Mouse (Mus musculus): ENCODE results near the gene Iqgap1. TPM values are rescaled to one million over a fixed set of nuclear protein-coding genes. Genes with fewer than 3 reads are reported as not detected.
"Not testable (repeated sequence)": the region's sequence is repeated elsewhere in the genome, so short reads cannot be mapped to it uniquely, and the experiment has no call there.

The Iqgap1 gene
- total RNA-seq, 2 experiments from 2014 or later: 26.0 to 27.3 TPM

DNA sequence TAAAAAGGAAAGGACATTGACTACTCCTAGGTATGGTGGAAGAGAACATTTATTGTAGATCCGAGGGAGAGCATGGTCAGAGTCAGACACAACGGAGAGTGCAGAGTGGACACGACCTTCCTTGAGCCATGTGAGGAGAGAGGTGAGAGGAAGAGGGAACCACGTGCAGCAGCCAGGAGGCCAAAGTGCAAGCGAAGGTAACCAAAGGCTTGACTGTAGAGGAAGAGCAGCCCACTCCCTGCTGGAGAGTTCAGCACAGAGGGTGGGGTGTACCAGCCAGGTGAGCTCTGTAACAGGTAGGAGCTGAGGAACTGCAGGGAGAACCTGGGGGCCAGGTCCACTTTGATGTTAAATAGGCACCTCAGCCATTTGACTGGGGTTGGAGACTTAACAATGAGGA, 16.4 kb upstream of the Iqgap1 start:
- intact Hi-C loops (cut with DNase I): loop anchor here (5.0 to 10.0 kb wide), 2 partner anchors 40 to 457 kb away; partner anchors contain the start of gene Fes
- no peak for TF ChIP-seq CTCF (IDR thresholded peaks at IDR 0.05)
- no peak overlapping the region for H3K27ac ChIP-seq
- no peak for DNase-seq (ENCODE audit: extremely low spot score in 1 of 2, low spot score in 2 of 2)
- H3K4me3 ChIP-seq: no peak overlapping the region

DNA sequence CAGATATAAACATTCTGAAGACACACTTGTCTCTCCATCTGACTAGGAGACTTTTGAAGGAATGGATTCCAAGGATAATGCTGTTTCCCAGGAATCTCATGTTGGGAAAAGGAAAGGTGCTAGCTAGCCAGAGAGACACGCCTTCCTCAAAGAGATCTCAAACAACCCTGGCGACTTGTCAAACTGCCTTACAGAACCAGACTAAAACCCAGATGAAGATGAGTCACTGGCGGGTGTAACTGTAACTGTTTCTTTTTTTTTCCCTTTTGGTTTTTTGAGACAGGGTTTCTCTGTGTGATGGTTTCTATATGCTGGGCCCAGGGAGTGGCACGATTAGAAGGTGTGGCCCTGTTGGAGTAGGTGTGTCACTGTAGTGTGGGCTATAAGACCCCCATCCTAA, 15.2 kb upstream of the Iqgap1 start:
- no peak for TF ChIP-seq CTCF (IDR thresholded peaks at IDR 0.05)
- intact Hi-C loops (cut with DNase I): loop anchor here (5.0 to 10.0 kb wide), 2 partner anchors 39 to 456 kb away; partner anchors contain the start of gene Fes
- Histone ChIP-seq H3K27ac (no peak overlapping the region), H3K4me3 (no peak overlapping the region)
- peak in 1 of 2 experiments; percentile 27 for DNase-seq (ENCODE audit: extremely low spot score in 1 of 2, low spot score in 2 of 2)

DNA sequence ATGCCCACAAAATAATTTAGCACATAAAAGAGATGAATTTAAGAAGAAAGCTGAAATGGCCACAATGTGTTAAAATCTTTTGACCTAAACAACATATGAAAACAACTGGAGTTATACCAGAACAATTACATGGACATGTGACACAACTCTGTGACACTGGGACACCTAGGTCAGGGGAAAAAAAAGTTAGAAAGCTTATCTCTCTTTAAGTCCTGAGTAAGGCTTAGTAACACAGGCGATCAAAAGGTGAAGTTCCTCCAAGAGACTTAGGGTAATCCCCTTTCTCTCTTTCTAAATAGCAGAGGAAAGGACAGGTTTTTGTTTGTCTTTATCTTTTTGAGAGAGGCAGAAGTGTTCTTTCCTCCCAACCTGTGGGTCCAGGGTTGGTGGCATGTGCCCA, 14.5 kb upstream of the Iqgap1 start:
- H3K27ac ChIP-seq: no peak overlapping the region

DNA sequence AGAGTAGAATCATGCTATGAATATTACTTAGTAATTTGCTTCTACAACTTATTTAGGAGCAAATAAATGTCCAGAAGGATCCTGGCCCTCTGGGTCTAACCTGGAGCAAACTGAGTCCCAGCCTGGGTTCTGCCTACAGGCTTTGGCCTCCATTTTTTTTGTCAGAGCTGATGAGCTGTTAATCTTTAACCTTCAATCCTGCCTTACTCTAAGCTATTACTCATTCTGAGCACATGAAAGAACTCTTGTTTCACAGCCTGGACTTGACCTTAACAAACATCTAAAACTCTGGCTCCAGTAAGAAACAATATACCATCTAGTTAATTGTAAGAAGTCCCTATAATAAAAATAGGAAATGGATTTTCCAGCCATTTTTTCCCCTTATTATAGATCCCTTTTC, 14.0 kb upstream of the Iqgap1 start:
- TF ChIP-seq CTCF (IDR thresholded peaks at IDR 0.05): no peak
- intact Hi-C loops (cut with DNase I): loop anchor here (5.0 to 10.0 kb wide), 2 partner anchors 37 to 455 kb away; partner anchors contain the start of gene Fes
- Histone ChIP-seq H3K27ac (no peak overlapping the region), H3K4me3 (no peak overlapping the region)
- no peak for DNase-seq (ENCODE audit: extremely low spot score in 1 of 2, low spot score in 2 of 2)

More for the DNA sequence above, 14.5 kb upstream of the Iqgap1 start:
- H3K4me3 ChIP-seq: no peak overlapping the region
- no peak for TF ChIP-seq CTCF (IDR thresholded peaks at IDR 0.05)
- intact Hi-C loops (cut with DNase I): loop anchor here (5.0 to 10.0 kb wide), 2 partner anchors 38 to 455 kb away; partner anchors contain the start of gene Fes
- no peak for DNase-seq (ENCODE audit: extremely low spot score in 1 of 2, low spot score in 2 of 2)

DNA sequence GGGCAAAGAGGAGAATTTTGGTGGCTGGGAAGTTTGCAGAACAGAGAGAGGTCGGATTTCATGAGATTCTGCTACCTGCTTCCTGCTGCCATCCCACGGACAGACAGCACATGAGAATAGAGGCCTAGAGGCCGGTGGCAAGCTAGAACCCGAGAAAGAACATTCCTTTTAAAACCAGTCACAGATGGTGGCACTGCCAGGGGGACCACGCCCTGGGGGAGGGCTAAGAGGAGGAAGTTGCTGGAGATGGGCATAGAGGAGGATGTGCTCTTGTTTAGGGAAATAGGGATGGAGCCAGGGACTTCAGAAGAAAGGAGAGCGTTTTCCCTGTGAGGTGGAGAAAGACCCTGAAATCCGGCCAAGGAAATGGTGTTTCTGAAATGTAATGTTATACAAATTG, 12.5 kb upstream of the Iqgap1 start:
- H3K4me3 ChIP-seq: no peak overlapping the region
- no peak overlapping the region for H3K27ac ChIP-seq
- DNase-seq (ENCODE audit: extremely low spot score in 1 of 2, low spot score in 2 of 2): no peak
- intact Hi-C loops (cut with DNase I): no loop called here
- TF ChIP-seq CTCF (IDR thresholded peaks at IDR 0.05): no peak

DNA sequence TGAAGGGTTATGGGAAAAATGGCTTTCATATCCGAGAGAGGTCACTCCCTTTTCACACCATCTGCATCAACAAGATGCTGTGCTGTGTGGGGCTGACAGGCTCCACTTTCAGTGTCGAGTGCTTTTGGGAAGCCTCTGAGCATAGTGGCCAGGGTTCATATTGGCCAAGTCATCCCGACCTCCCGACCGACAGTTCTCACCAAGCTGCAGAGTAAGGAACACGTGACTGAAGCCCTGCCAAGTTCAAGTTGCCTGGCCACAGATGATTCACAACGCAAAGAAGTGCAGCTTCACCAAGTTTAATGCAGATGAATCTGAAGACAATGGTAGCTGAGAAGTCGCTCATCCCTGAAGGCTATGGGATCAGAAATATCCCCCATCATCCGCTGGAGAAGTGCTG, 12.0 kb upstream of the Iqgap1 start:
- DNase-seq (ENCODE audit: extremely low spot score in 1 of 2, low spot score in 2 of 2): no peak
- Histone ChIP-seq H3K4me3 (no peak overlapping the region), H3K27ac (no peak overlapping the region)
- intact Hi-C loops (cut with DNase I): no loop called here
- TF ChIP-seq CTCF (IDR thresholded peaks at IDR 0.05): no peak

DNA sequence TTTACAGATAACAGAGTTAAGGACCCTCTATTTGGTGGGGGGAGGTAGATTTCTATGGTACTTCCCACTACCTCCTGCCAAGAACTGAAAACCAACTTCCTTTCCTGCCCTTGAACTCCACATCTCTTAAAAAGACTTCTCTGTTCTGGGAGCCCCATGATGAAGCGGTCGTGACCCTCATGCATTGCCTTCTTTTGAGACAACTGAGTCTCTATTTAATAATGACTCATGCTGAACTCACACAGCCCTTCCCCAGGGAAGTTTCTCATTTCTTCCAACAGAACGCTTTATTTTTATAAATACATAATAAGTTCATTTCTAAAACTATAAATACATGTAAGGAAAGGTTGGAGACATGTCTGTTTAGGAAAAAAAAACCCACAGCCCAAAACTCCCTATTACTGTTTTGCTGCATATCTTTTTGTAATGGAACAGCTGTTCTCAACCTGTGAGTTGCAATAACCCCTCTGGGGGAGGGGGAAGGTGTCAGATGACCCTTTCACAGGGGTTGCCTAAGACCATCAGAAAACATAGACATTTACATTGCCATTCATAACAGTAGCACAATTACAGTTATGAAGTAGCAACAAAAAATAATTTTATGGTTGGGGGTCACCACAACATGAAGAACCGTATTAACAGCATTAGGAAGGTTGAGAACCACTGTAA, 10.3 kb upstream of the Iqgap1 start:
- no peak for DNase-seq (ENCODE audit: extremely low spot score in 1 of 2, low spot score in 2 of 2)
- intact Hi-C loops (cut with DNase I): no loop called here
- no peak overlapping the region for H3K4me3 ChIP-seq
- no peak overlapping the region for H3K27ac ChIP-seq
- TF ChIP-seq CTCF (IDR thresholded peaks at IDR 0.05): no peak

DNA sequence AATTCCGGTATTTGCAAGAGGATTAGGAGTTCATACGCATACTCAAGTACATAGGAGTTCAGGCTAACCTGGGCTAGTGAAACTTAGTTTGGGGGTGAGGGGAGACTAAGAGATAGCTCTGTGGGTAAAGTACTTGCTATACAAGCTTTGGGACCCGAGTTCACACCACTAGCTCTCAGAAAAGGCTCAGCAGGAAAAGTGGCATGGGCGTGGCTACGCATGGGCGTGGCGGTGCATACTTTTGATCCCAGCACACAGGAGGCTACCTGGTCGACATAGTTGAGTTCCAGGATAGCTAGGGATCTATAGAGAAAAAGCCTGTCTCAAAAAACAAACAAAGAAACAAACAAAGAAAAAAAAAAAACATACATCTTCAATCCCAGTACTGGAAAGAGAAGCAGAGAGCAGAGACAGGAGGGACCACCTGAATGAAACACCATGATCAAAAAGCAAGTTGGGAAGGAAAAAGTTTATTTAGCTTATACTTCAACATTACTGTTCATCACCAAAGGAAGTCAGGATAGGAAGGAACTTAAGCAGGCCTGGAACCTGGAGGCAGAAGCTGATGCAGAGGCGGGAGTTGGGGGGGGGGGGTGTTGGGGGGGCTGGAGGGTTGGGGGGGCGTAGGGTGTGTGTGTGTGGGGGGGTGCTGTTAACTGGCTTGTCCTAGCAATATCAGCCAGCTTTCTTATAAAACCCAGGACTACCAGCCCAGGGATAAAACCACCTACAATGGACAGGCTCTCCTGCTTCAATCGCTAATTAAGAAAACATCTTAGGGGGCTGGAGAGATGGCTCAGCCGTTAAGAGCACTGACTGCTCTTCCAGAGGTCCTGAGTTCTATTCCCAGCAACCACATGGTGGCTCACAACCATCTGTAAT, 8.1 kb upstream of the Iqgap1 start:
- Histone ChIP-seq H3K27ac (no peak overlapping the region), H3K4me3 (no peak overlapping the region)
- no peak for TF ChIP-seq CTCF (IDR thresholded peaks at IDR 0.05)
- DNase-seq (ENCODE audit: extremely low spot score in 1 of 2, low spot score in 2 of 2): no peak
- intact Hi-C loops (cut with DNase I): no loop called here

DNA sequence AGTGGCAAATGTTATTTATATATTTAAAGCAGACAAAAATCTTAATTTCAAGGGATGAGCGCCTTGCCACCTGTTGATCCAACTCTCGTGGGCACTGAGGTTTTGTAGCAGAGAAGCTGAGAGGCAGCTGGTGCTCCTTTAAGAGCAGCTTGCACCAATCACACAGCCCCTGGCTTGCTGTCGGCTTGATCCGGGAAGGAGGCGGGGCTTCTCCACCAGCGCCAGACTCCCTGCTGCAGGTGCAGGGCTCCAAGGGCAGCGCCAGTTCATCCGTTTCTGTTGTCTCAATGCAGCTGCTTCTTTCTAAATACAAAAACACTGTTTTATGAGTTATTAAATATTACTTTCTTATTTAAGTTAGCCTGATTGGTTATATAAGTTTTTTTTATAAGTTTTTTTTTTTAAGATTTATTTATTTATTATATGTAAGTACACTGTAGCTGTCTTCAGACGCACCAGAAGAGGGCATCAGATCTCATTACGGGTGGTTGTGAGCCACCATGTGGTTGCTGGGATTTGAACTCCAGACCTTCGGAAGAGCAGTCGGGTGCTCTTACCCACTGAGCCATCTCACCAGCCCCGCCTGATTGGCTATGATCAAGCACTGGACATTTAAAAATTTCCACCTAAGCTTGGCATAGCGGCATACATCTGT, 7.3 kb upstream of the Iqgap1 start:
- not testable (repeated sequence) for H3K27ac ChIP-seq; DNase-seq (ENCODE audit: extremely low spot score in 1 of 2, low spot score in 2 of 2)

DNA sequence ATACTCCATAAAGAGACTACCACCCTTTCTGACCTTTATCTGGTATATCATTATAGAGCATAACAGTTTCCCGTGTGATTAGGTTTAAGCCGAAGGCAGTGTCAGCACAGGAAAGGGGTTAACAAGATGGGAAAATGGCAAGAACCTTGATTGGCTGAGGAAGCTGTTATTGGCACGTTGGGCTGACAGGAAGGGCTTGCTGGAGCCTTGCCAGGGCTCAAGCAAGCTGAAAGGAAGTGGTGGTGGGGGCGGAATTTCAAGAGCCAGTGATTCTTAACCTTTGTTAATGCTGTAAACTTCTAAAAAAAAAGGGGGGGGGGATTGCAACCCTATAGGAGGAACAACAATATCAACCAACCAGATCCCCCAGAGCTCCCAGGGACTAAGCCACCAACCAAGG, 6.4 kb upstream of the Iqgap1 start:
- H3K4me3 ChIP-seq: no peak overlapping the region
- TF ChIP-seq CTCF (IDR thresholded peaks at IDR 0.05): no peak
- DNase-seq (ENCODE audit: extremely low spot score in 1 of 2, low spot score in 2 of 2): no peak
- H3K27ac ChIP-seq: no peak overlapping the region
- intact Hi-C loops (cut with DNase I): no loop called here

More for the DNA sequence above, 7.3 kb upstream of the Iqgap1 start:
- intact Hi-C loops (cut with DNase I); H3K4me3 ChIP-seq: not testable (repeated sequence)

DNA sequence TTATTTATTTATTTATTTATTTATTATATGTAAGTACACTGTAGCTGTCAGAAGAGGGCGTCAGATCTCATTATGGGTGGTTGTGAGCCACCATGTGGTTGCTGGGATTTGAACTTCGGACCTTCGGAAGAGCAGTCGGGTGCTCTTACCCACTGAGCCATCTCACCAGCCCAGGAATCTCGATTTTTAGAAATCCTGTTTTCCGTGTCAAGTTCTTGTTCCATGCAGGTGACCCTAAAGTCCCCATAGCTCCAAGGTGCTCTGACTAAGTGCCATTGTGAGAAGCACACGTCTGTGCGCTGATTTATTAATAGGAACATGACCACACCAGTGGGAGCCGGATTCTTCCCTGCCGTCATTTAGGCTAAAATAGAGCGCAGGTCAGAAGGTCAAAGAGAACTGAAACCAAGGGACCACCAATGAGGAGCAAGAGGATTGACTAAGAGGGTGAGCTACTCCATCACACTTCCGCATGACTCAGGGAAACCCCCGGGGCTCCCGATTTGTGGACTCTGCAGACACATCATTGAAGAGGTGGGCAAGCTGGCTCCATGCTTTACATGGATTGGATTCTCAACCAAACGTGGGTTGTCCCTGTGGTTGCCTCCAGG, 4.5 kb upstream of the Iqgap1 start:
- H3K27ac ChIP-seq: no peak overlapping the region
- intact Hi-C loops (cut with DNase I): no loop called here
- no peak for TF ChIP-seq CTCF (IDR thresholded peaks at IDR 0.05)
- no peak overlapping the region for H3K4me3 ChIP-seq
- no peak for DNase-seq (ENCODE audit: extremely low spot score in 1 of 2, low spot score in 2 of 2)

Data from left cerebral cortex, adult 2 months (tissue).